Mouse (Mus musculus) liver, embryonic 14.5 days (tissue): ENCODE measurements at regions not wholly inside any gene's neighbourhood (a gene's known extent, or its start where the extent isn't known, plus 50 kb on each side); places are given as distances from the start of the nearest gene placed in this dataset.
A peak's percentile ranks its signal among the peaks of the same experiment; 100 is the strongest.

Source experiments
- ATAC-seq: fragments of 200-750 bp; cut with Nextera tagmentation; 2 replicates; pipeline ENCODE4 v1.8.0; 2017; ENCODE audit warnings: moderate number of reproducible peaks, mild to moderate bottlenecking, moderate library complexity; ENCODE audit not compliant: insufficient read depth
- DNase-seq, 3 experiments: peaks; one replicate each; pipeline ENCODE4 v3.0.0-alpha.2; 2012 to 2013; ENCODE audit warnings: low read depth in 3 of 3, low spot score in 3 of 3
- H3K27ac ChIP-seq: fragments of 300-500 bp; sonication (generic); 2 replicates; pipeline ENCODE4 v1.5.1; 2014; ENCODE audit warnings: moderate library complexity, mild to moderate bottlenecking, control low read depth, inconsistent platforms
- H3K27me3 ChIP-seq: fragments of 300-500 bp; sonication (generic); 2 replicates; pipeline ENCODE4 v1.6.1; 2014; ENCODE audit warnings: mild to moderate bottlenecking, low read length, moderate library complexity; ENCODE audit not compliant: control insufficient read depth, insufficient read depth
- H3K36me3 ChIP-seq: fragments of 300-500 bp; sonication (generic); replicated peaks from 2 replicates; pipeline ENCODE4 v1.6.1; 2014; ENCODE audit warnings: low read depth; ENCODE audit not compliant: control insufficient read depth, insufficient read depth
- H3K4me1 ChIP-seq, 2 experiments: fragments of 200-500 bp in 1 of 2; fragments of 300-500 bp in 1 of 2; sonication (generic) in 1 of 2; replicated peaks; 2 replicates each; pipeline ENCODE4 v1.6.1; 2012 to 2014; ENCODE audit warnings: antibody characterized with exemption in 1 of 2, inconsistent platforms in 1 of 2, low read length in 1 of 2; ENCODE audit not compliant: control insufficient read depth in 2 of 2, insufficient read depth in 2 of 2
- H3K4me2 ChIP-seq: fragments of 300-500 bp; sonication (generic); 2 replicates; pipeline ENCODE4 v1.6.1; 2014; ENCODE audit warnings: low read depth, mild to moderate bottlenecking, control low read depth, moderate library complexity
- H3K4me3 ChIP-seq, 2 experiments: fragments of 200-500 bp in 1 of 2; fragments of 300-500 bp in 1 of 2; sonication (generic) in 1 of 2; 2 replicates each; pipeline ENCODE4 v1.5.1; 2012 to 2014; ENCODE audit warnings: low read depth in 2 of 2, low read length in 2 of 2, mild to moderate bottlenecking in 2 of 2, control low read depth in 1 of 2, inconsistent platforms in 1 of 2, moderate library complexity in 1 of 2; ENCODE audit not compliant: insufficient read depth in 1 of 2
- H3K9ac ChIP-seq: fragments of 300-500 bp; sonication (generic); replicated peaks from 2 replicates; pipeline ENCODE4 v1.6.1; 2014; ENCODE audit warnings: mild to moderate bottlenecking, control low read depth, moderate library complexity
- H3K9me3 ChIP-seq: fragments of 300-500 bp; sonication (generic); 2 replicates; pipeline ENCODE4 v1.6.1; 2016; ENCODE audit warnings: low read length, mixed read lengths; ENCODE audit not compliant: control insufficient read depth
- CTCF ChIP-seq: IDR thresholded peaks from 2 replicates; pipeline ENCODE4 v1.5.1; 2016; ENCODE audit warnings: antibody characterized with exemption, low read depth, control low read depth
- EP300 ChIP-seq: IDR thresholded peaks from 2 replicates; pipeline ENCODE4 v1.6.1; 2016; ENCODE audit warnings: antibody characterized with exemption, low read depth
- WGBS: fragments of 180-500 bp; shearing (Covaris S2); extraction: QIAGEN DNeasy Blood & Tissue Kit; methylation state at CpG from one replicate; pipeline ENCODE4 v1.1.7; 2014; ENCODE audit not compliant: insufficient replicate concordance; 5-methylcytosine and 5-hydroxymethylcytosine counted together

GRCm38 (mm10) chr14:67993611-67994051, 1300.5 kb downstream of the Synb start:
- no peaks in the 10 kb centered on the region for H3K36me3 ChIP-seq
- TF ChIP-seq CTCF (no peak), EP300 (no peak)
- DNase-seq (no peak), ATAC-seq (no peak)
- no peak overlapping the region for H3K9ac ChIP-seq
- H3K9me3 ChIP-seq, result no peaks in the 10 kb centered on the region
- H3K4me1 ChIP-seq, result no peaks in the 10 kb centered on the region
- 48% methylated on average over 13 of the region's 13 CpGs for WGBS
- no peaks in the 10 kb centered on the region for H3K27me3 ChIP-seq
- no peak overlapping the region for H3K27ac ChIP-seq
- H3K4me2 ChIP-seq, result no peak overlapping the region
- H3K4me3 ChIP-seq, result no peak overlapping the region

- peak; percentile 82 for TF ChIP-seq CTCF
- no peak for TF ChIP-seq EP300
- Histone ChIP-seq H3K4me2 (no peak overlapping the region), H3K4me3 (no peak overlapping the region), H3K27ac (no peak overlapping the region), H3K27me3 (no peaks in the 10 kb centered on the region), H3K9ac (no peak overlapping the region), H3K4me1 (no peaks in the 10 kb centered on the region), H3K9me3 (no peaks in the 10 kb centered on the region), H3K36me3 (no peaks in the 10 kb centered on the region)
- DNase-seq, result peak in 2 of 3 experiments; percentile 9 to 13
- no peak for ATAC-seq
- WGBS, result 11% methylated on average over 8 of the region's 8 CpGs
Measured at GRCm38 (mm10) chr14:67993142-67993541, 1301.0 kb downstream of the Synb start.

- Histone ChIP-seq H3K4me3 (no peak overlapping the region), H3K27me3 (no peaks in the 10 kb centered on the region), H3K9me3 (no peaks in the 10 kb centered on the region), H3K36me3 (no peaks in the 10 kb centered on the region), H3K27ac (no peak overlapping the region), H3K9ac (no peak overlapping the region), H3K4me2 (no peak overlapping the region), H3K4me1 (no peaks in the 10 kb centered on the region)
- DNase-seq (no peak), ATAC-seq (no peak)
- TF ChIP-seq CTCF (no peak), EP300 (no peak)
- 45% methylated on average over 6 of the region's 6 CpGs for WGBS
Measured at GRCm38 (mm10) chr14:67992088-67992487, 1302.0 kb downstream of the Synb start.

- Histone ChIP-seq H3K4me1 (no peaks in the 10 kb centered on the region), H3K4me3 (no peak overlapping the region), H3K36me3 (no peaks in the 10 kb centered on the region), H3K9me3 (no peaks in the 10 kb centered on the region), H3K9ac (no peak overlapping the region), H3K4me2 (no peak overlapping the region), H3K27ac (no peak overlapping the region), H3K27me3 (no peaks in the 10 kb centered on the region)
- DNase-seq, result no peak
- no peak for ATAC-seq
- WGBS, result 52% methylated on average over 3 of the region's 3 CpGs
- TF ChIP-seq EP300 (no peak), CTCF (no peak)
Measured at GRCm38 (mm10) chr14:67990271-67990670, 1303.8 kb downstream of the Synb start.
